Mouse (Mus musculus) neural tube, embryonic 12.5 days (tissue): Measurements from ENCODE around the gene Fgfr2. TPM values are rescaled to one million over a fixed set of nuclear protein-coding genes. Genes with fewer than 3 reads are reported as not detected.
A peak's percentile ranks its signal among the peaks of the same experiment; 100 is the strongest.

Experiments
- ATAC-seq: fragments of 200-750 bp; cut with Nextera tagmentation; 2 replicates; pipeline ENCODE4 v1.8.0; 2017; ENCODE audit warnings: low read depth, mild to moderate bottlenecking, moderate TSS enrichment, moderate library complexity; ENCODE audit not compliant: low FRiP score
- H3K27ac ChIP-seq: fragments of 300-500 bp; sonication (generic); 2 replicates; pipeline ENCODE4 v1.5.1; 2016
- H3K27me3 ChIP-seq: fragments of 300-500 bp; sonication (generic); replicated peaks from 2 replicates; pipeline ENCODE4 v1.6.1; 2016; ENCODE audit warnings: mild to moderate bottlenecking
- H3K36me3 ChIP-seq: fragments of 300-500 bp; sonication (generic); 2 replicates; pipeline ENCODE4 v1.6.1; 2016; ENCODE audit warnings: mild to moderate bottlenecking
- H3K4me1 ChIP-seq: fragments of 300-500 bp; sonication (generic); 2 replicates; pipeline ENCODE4 v1.6.1; 2016
- H3K4me2 ChIP-seq: fragments of 300-500 bp; sonication (generic); replicated peaks from 2 replicates; pipeline ENCODE4 v1.6.1; 2016; ENCODE audit warnings: mild to moderate bottlenecking
- H3K4me3 ChIP-seq: fragments of 300-500 bp; sonication (generic); 2 replicates; pipeline ENCODE4 v1.5.1; 2016
- H3K9ac ChIP-seq: fragments of 300-500 bp; sonication (generic); 2 replicates; pipeline ENCODE4 v1.6.1; 2016; ENCODE audit warnings: mild to moderate bottlenecking
- H3K9me3 ChIP-seq: fragments of 300-500 bp; sonication (generic); 2 replicates; pipeline ENCODE4 v1.6.1; 2016; ENCODE audit warnings: mild to moderate bottlenecking
- WGBS: fragments of 180-500 bp; shearing (Covaris S2); methylation state at CpG from one replicate; pipeline ENCODE4 v1.1.7; 2016; 5-methylcytosine and 5-hydroxymethylcytosine counted together
- polyA plus RNA-seq: library from polyadenylated mRNA; unstranded; fragments of >200 nt; fragmentation: Nextera tagmentation; extraction: Ambion mirVana; gene quantifications from 2 replicates; pipeline ENCODE4 v1.2.1, GENCODE M21; 2016

The Fgfr2 gene
- polyA plus RNA-seq, 1 experiment from 2014 or later, result 65.0 TPM

DNA sequence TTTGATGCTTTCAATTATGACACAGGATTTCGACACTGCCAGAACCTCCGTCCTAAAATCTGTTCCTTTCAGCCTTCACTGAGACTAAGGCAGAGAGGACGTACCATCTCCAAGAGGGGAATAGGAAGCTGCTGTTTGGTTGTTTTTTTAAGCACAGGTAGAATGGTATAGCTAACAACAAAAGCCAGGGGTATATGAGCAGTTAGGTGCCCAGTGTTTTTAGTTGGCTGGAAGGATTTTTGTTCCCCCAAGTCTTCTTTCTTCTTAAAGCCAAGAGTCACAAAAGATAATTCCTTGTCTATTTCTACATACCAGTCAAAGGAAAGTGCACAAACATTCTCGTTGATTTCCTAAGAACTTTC is 2859.9 kb downstream of the Fgfr2 start:
- Histone ChIP-seq H3K9me3 (no peaks in the 10 kb centered on the region), H3K27ac (no peak overlapping the region), H3K36me3 (peaks cover 3% of the 10 kb centered on the region; the same call in 1 of the 2 replicates), H3K4me3 (peak overlapping the region; percentile 77), H3K9ac (peak overlapping the region; percentile 86), H3K4me2 (peak overlapping the region; percentile 88), H3K27me3 (no peaks in the 10 kb centered on the region), H3K4me1 (peaks cover 61% of the 10 kb centered on the region)
- 19% methylated on average over 4 of the region's 4 CpGs for WGBS
- no peak for ATAC-seq

DNA sequence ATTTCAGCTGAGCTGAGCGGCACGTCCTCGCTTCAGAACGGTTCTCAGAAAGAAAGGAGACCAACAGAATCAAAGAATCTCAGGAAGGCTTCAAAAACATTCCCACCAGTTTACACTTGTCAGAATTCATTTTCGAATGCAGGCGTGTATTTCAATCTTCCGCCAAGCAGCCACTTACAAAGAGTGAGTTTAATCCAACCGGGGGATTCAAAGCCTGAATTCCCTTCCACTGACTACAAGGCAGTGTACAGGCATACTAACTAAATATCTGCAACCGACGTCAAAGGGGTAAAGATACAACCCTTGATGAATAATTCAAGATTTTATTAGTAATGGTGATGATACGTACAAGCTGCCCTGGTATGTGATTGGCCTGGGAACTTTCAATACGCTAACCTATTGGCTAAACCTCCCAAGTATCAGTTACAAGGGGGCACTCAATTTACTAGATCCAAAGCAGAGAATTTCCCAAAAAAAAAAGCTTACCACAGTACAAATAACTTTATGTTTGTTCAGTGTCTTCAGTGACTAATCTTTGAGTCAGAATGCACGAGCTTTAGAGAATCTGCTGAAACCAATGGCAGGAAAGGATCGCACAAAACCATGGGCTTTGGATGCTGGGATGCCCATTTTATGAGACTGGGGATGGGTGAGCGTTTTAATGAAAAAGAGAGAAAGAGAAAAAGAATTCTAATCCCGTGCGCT is 2860.5 kb downstream of the Fgfr2 start:
- ATAC-seq, result no peak

DNA sequence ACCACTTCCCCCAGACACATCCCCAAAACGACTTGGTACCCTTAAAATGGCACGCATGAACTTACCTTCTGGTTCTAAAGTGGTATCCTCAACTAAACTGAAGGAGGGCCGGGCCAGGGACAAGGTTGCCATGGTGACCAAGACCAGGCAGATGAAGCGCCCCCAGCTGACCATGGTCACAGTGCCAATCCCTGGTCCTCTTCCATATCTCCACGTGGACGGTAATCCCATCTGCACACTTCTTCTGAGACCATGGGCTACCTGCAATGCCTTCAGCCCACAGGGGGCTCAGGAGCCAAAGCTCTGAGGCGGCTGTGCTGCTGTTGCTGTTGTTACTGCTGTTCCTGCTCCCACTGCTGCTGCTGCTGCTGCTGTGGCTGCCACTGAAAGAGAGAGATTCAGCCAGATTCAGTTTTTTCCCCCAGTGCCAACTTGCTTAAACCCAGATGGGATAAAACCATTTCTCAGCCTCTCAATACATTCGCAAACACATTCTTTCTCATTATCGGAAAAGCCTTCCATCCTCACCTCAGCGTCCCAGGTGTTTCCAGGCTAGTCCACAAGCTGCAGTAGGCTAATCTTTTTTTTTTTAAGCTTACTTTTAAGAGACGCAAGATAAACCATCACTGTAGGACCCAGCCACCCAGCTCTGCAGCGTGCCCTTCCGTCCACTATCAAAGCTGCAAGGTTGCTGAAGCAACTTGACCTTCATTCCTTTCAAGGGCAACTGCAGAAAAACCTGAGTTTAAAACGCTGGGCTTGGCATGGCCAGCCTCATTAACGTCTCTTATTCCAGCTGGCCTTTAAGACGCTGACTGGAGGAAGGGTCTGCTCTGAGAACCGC is 2861.2 kb downstream of the Fgfr2 start:
- Histone ChIP-seq H3K4me3 (peak overlapping the region; percentile 77), H3K27me3 (no peaks in the 10 kb centered on the region), H3K9ac (peak overlapping the region; percentile 17), H3K4me1 (peaks cover 67% of the 10 kb centered on the region), H3K4me2 (peak overlapping the region; percentile 88), H3K27ac (no peak overlapping the region), H3K9me3 (no peaks in the 10 kb centered on the region), H3K36me3 (peaks cover 3% of the 10 kb centered on the region; the same call in 1 of the 2 replicates)
- no peak for ATAC-seq
- 26% methylated on average over 17 of the region's 17 CpGs for WGBS

More for the DNA sequence above, 2860.5 kb downstream of the Fgfr2 start:
- H3K27ac ChIP-seq, result no peak overlapping the region
- 12% methylated on average over 17 of the region's 17 CpGs for WGBS
- H3K27me3 ChIP-seq, result no peaks in the 10 kb centered on the region
- H3K9me3 ChIP-seq, result no peaks in the 10 kb centered on the region
- H3K4me2 ChIP-seq, result peak overlapping the region; percentile 88
- H3K9ac ChIP-seq, result peak overlapping the region; percentile 17
- peaks cover 64% of the 10 kb centered on the region for H3K4me1 ChIP-seq
- H3K4me3 ChIP-seq, result peak overlapping the region; percentile 77
- peaks cover 3% of the 10 kb centered on the region; the same call in 1 of the 2 replicates for H3K36me3 ChIP-seq

DNA sequence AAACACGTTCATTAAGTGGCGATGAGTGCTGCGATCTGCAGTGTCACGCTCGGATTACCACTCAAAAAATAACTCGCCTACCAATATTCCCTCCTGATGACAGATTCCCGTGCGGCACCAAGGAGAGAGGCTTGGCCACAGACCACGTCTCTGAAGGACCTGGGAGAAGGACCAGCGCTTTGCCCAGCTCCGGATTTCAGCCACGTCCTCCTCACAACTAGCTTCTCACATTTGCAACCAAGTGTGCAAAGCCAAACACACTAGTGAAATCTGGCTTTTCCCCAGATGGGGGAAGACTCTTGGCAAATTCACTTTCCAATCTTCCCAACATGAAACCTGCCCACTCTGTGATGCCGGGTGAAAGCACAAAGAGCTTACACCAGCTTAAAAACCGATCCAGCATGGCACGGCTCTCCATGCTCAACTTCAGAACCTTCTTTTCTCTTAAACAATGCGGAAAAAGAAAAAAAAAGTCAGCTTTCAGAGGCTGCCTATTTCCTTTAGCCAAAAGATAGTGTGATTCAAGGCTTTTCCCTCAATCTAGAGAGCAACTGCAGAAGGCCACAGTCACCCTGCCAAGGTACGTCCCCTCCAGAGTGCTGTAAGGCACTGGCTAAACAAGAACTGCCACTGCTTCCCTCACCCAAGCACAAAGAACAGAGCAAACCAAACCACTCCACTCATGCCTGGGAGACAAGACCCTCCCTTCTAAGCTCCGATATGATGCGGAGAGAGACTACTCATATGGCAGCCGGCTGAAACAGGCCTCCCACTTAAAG is 2862.1 kb downstream of the Fgfr2 start:
- Histone ChIP-seq H3K9ac (peak overlapping the region; percentile 17; the same call in 1 of the 2 replicates), H3K4me1 (peaks cover 66% of the 10 kb centered on the region), H3K27ac (no peak overlapping the region), H3K4me2 (peak overlapping the region; percentile 88), H3K27me3 (no peaks in the 10 kb centered on the region), H3K9me3 (no peaks in the 10 kb centered on the region), H3K4me3 (0 out of 2 replicates have a peak overlapping the region, but pooled peaks have one; percentile 5), H3K36me3 (peaks cover 3% of the 10 kb centered on the region; the same call in 1 of the 2 replicates)
- WGBS, result 59% methylated on average over 20 of the region's 20 CpGs
- ATAC-seq, result no peak

DNA sequence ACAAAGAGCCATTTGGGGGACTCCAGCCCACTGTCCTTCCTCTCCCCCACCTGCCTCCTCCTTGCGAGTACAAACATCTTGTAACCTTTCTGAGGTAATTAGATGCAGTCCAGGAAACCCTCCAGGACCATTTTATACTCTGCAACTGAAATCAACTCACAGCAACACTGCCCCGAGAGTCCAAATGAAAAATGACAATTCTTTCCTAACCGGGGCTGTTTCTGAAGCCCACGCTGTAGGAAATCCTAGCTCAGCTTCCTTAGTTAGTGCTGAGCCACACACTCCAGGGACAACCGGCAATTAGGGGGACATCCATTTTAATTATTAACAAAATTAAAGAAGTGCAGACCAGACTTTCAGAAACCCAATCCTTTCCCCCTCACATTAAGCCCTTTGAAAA is 2863.1 kb downstream of the Fgfr2 start:
- H3K9me3 ChIP-seq, result no peaks in the 10 kb centered on the region
- H3K27ac ChIP-seq, result no peak overlapping the region
- peaks cover 66% of the 10 kb centered on the region for H3K4me1 ChIP-seq
- no peak overlapping the region for H3K4me3 ChIP-seq
- H3K36me3 ChIP-seq, result peaks cover 3% of the 10 kb centered on the region; the same call in 1 of the 2 replicates
- peak overlapping the region; percentile 88 for H3K4me2 ChIP-seq
- H3K27me3 ChIP-seq, result no peaks in the 10 kb centered on the region
- ATAC-seq, result no peak
- 22% methylated on average over 5 of the region's 5 CpGs for WGBS
- H3K9ac ChIP-seq, result peak overlapping the region; percentile 17; the same call in 1 of the 2 replicates

DNA sequence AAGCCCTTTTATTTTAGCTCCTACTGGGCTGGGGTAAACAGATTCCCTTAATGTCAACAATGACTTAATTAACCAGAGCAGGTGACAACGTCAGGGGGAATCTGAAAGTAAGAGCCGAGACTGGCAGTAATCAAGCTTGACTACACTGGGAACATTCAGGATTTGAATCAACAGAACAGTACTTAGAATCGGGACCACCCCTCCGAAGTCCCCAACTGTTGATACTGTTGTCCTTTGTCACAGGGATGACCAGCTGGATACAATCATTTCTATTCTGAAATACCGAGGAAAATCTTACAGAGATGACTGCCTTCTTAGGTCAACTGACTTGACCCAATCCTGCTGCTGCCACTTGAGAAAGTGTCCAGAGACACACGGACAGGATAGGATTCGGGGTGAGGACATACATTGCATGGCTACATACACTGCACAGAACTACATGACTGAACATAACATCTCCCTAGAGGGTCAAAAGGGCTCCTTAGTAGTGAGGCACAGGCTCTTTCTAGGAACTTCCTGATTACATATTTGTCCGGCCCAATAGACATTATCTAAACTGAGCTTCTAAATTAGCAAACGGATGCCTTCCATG is 2864.3 kb downstream of the Fgfr2 start:
- Histone ChIP-seq H3K9ac (no peak overlapping the region), H3K4me3 (no peak overlapping the region), H3K4me1 (peaks cover 67% of the 10 kb centered on the region), H3K27me3 (no peaks in the 10 kb centered on the region), H3K9me3 (no peaks in the 10 kb centered on the region), H3K36me3 (peaks cover 3% of the 10 kb centered on the region; the same call in 1 of the 2 replicates), H3K4me2 (peak overlapping the region; percentile 88), H3K27ac (no peak overlapping the region)
- no peak for ATAC-seq
- WGBS, result 25% methylated on average over 9 of the region's 9 CpGs

DNA sequence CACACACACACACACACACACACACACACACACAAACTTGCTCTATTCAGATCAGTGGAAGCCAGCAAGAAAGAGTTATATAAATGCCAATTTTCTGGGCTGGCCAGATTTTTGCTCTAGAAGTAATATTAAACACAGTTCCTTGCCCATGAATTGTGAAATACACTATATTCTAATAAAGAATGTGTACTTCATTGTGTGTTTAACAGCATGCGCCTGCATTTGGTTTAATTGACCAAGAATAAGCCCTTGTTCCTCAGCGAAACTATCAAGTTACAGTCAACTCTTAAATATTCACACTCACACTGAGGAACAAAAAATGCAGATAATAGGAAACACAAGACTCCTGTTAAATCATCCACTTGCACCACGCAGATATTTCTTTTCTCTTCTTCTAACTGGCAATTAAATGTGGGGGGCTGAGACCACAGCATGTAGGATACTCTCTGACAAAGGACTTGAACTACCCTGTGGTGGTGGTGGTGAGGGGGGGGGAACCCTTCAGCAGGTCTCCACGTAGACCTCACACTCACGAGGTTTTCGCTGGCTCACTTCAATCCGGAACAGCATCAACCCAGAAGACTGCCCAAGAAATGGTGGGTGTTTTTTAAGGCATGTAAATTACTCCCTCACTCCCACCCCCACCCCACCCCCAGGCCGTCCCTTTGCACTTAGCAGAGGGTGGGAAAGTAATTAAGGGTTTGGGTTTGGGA is 2865.0 kb downstream of the Fgfr2 start:
- Histone ChIP-seq H3K4me3 (no peak overlapping the region), H3K36me3 (peaks cover 3% of the 10 kb centered on the region; the same call in 1 of the 2 replicates), H3K4me2 (peak overlapping the region; percentile 88), H3K9ac (no peak overlapping the region), H3K4me1 (peaks cover 60% of the 10 kb centered on the region), H3K27ac (no peak overlapping the region), H3K27me3 (no peaks in the 10 kb centered on the region), H3K9me3 (no peaks in the 10 kb centered on the region)
- ATAC-seq, result no peak
- WGBS, result 10% methylated on average over 8 of the region's 8 CpGs

DNA sequence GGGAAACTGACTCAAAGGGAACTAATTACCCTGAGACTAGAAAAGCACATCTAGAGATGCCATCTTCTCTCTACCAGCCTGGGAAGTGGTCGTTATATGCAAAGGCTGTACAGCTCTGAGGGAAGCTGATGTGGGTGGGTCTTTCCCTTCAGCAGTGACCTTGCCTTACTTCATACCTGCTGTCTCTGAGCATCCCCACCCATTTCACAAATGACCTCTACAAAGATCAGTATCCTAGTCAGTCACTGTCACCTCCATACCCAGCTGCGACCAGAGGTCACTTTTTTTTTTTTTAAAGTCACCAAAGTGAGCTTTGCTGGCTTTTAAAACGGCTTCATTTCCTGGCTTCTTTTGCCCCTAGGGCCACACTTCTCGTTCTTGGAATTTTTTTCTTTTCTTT is 2869.9 kb downstream of the Fgfr2 start:
- Histone ChIP-seq H3K27me3 (no peaks in the 10 kb centered on the region), H3K9ac (no peak overlapping the region), H3K36me3 (no peaks in the 10 kb centered on the region), H3K4me3 (no peak overlapping the region), H3K27ac (no peak overlapping the region), H3K4me2 (no peak overlapping the region), H3K4me1 (peaks cover 60% of the 10 kb centered on the region), H3K9me3 (no peaks in the 10 kb centered on the region)
- 53% methylated on average over 4 of the region's 4 CpGs for WGBS
- no peak for ATAC-seq

DNA sequence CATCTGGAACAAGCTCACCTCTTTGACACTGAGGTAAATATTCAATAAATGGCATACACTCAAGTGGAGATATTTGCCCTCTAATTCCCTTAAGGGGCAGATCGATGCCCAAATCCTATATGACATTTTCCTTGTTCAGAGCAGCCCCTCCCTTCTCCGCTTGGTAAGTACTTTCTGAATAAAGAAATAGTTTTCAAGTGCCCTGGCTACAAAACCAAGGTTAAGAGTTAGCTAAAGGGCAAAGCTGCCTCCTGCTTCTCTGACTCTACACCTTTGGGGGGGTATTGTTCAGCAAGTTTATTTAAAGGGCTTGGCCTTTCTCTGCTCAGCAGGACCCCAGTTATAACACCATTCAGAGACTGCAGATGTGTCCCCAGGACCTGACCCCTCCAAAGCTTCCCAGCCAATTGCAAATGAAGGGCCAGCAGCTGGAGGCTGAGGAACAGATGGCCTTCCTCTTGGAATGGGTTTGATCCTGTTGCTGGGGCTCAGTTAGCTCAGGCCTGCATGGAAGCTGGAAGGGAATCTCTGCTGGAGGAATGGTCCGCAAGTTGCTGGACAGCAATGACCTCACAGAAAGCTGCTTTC is 2871.1 kb downstream of the Fgfr2 start:
- 20% methylated on average over 3 of the region's 3 CpGs for WGBS

DNA sequence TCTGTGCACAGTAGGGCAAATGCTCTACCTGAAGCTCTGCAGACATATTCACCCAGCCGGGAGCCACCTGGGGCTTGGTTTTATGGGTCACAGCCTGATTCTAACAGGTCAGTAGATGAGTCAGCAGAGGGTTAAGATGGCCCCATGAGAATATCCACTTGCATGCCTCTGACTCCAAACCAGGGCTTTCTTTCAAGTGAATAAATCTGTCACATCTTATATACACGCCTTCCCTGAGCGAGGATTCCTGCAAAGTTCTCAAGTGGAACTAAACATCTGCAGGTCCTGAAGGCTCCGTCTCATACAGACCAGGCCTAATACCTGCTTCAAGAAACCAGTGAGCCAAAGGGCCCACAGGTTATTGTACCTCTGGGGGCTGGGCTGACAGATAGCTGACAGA is 2872.2 kb downstream of the Fgfr2 start:
- Histone ChIP-seq H3K36me3 (no peaks in the 10 kb centered on the region), H3K4me1 (peaks cover 57% of the 10 kb centered on the region), H3K4me2 (0 out of 2 replicates have a peak overlapping the region, but pooled peaks have one; percentile 3), H3K9ac (no peak overlapping the region), H3K4me3 (no peak overlapping the region), H3K9me3 (no peaks in the 10 kb centered on the region), H3K27me3 (no peaks in the 10 kb centered on the region), H3K27ac (no peak overlapping the region)
- 19% methylated on average over 4 of the region's 4 CpGs for WGBS
- ATAC-seq, result no peak

More for the DNA sequence above, 2871.1 kb downstream of the Fgfr2 start:
- Histone ChIP-seq H3K27me3 (no peaks in the 10 kb centered on the region), H3K27ac (no peak overlapping the region), H3K4me2 (no peak overlapping the region), H3K36me3 (no peaks in the 10 kb centered on the region), H3K9me3 (no peaks in the 10 kb centered on the region), H3K4me1 (peaks cover 60% of the 10 kb centered on the region), H3K9ac (no peak overlapping the region), H3K4me3 (no peak overlapping the region)
- ATAC-seq, result no peak

DNA sequence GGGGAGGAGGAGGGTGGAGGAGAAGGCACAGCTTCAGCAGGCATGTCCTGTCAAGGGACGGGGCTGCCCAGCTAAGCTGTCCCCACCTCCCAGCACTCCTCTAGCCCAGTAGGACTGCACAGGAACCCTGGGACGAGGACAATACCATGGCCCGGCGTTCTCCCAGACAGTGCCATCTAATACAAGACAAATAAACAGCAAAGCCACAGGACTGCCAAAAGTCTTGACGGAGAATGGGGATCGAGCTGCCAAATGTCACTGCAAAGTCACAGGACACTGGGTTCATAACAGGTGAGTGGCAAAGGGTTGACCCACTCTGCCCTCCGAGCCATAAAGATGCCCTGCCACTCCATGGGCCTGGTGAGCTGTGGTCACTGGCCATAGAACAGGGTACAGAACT is 2874.7 kb downstream of the Fgfr2 start:
- no peak overlapping the region for H3K9ac ChIP-seq
- H3K4me2 ChIP-seq, result no peak overlapping the region
- H3K4me3 ChIP-seq, result no peak overlapping the region
- peaks cover 62% of the 10 kb centered on the region for H3K4me1 ChIP-seq
- ATAC-seq, result no peak
- no peaks in the 10 kb centered on the region for H3K27me3 ChIP-seq
- no peaks in the 10 kb centered on the region for H3K36me3 ChIP-seq
- 77% methylated on average over 7 of the region's 7 CpGs for WGBS
- H3K27ac ChIP-seq, result no peak overlapping the region
- no peaks in the 10 kb centered on the region for H3K9me3 ChIP-seq
